Mouse (Mus musculus): ENCODE measurements around the gene Farp1.

- no peak for TF ChIP-seq ZNF384 (IDR thresholded peaks at IDR 0.05; ENCODE audit: low read depth, low read length)
- no peak for TF ChIP-seq ZC3H11A (IDR thresholded peaks at IDR 0.05; ENCODE audit: borderline replicate concordance, low read depth, low read length)
- TF ChIP-seq HCFC1 (IDR thresholded peaks at IDR 0.05; ENCODE audit: borderline replicate concordance, insufficient read depth, low read length): no peak
Observed at GRCm38 (mm10) chr14:121254869-121255268, 219.9 kb downstream of the Farp1 start.

Measured in ES-E14 (cell line).